Mouse (Mus musculus) hindbrain, embryonic 14.5 days (tissue): ENCODE data around the gene Zfp593. TPM values are rescaled to one million over a fixed set of nuclear protein-coding genes. Genes with fewer than 3 reads are reported as not detected.

Experiments
- ATAC-seq: fragments of 200-750 bp; cut with Nextera tagmentation; 2 replicates; pipeline ENCODE4 v1.8.0; 2017; ENCODE audit warnings: moderate number of reproducible peaks, mild to moderate bottlenecking, moderate TSS enrichment, moderate library complexity; ENCODE audit not compliant: low FRiP score
- DNase-seq: peaks from one replicate; pipeline ENCODE4 v3.0.0-alpha.2; 2015; ENCODE audit warnings: low spot score
- H3K27ac ChIP-seq: fragments of 300-500 bp; sonication (generic); 2 replicates; pipeline ENCODE4 v1.5.1; 2014; ENCODE audit warnings: mild to moderate bottlenecking, moderate library complexity
- H3K27me3 ChIP-seq: fragments of 300-500 bp; sonication (generic); 2 replicates; pipeline ENCODE4 v1.6.1; 2014; ENCODE audit warnings: mild to moderate bottlenecking, low read length, mixed read lengths; ENCODE audit not compliant: control insufficient read depth, insufficient read depth
- H3K36me3 ChIP-seq: fragments of 300-500 bp; sonication (generic); replicated peaks from 2 replicates; pipeline ENCODE4 v1.6.1; 2014; ENCODE audit not compliant: control insufficient read depth, insufficient read depth
- H3K4me1 ChIP-seq: fragments of 300-500 bp; sonication (generic); replicated peaks from 2 replicates; pipeline ENCODE4 v1.6.1; 2014; ENCODE audit warnings: antibody characterized with exemption, low read length, mixed read lengths; ENCODE audit not compliant: control insufficient read depth, insufficient read depth
- H3K4me2 ChIP-seq: fragments of 300-500 bp; sonication (generic); replicated peaks from 2 replicates; pipeline ENCODE4 v1.6.1; 2014; ENCODE audit warnings: mild to moderate bottlenecking, moderate library complexity
- H3K4me3 ChIP-seq: fragments of 300-500 bp; sonication (generic); replicated peaks from 2 replicates; pipeline ENCODE4 v1.5.1; 2014; ENCODE audit warnings: mild to moderate bottlenecking, low read length
- H3K9ac ChIP-seq: fragments of 300-500 bp; sonication (generic); 2 replicates; pipeline ENCODE4 v1.6.1; 2014
- H3K9me3 ChIP-seq: fragments of 300-500 bp; sonication (generic); 2 replicates; pipeline ENCODE4 v1.6.1; 2016; ENCODE audit warnings: low read length; ENCODE audit not compliant: control insufficient read depth
- WGBS: fragments of 180-500 bp; shearing (Covaris S2); extraction: QIAGEN DNeasy Blood & Tissue Kit; methylation state at CpG from one replicate; pipeline ENCODE4 v1.1.7; 2014; 5-methylcytosine and 5-hydroxymethylcytosine counted together
- polyA plus RNA-seq: library from polyadenylated mRNA; unstranded; fragments of >200 nt; fragmentation: Nextera tagmentation; extraction: Ambion mirVana; gene quantifications from 2 replicates; pipeline ENCODE4 v1.2.1, GENCODE M21; 2014

Gene Zfp593
- 12.5 and 14.4 TPM in 2 replicates for polyA plus RNA-seq

GRCm38 (mm10) chr4:134245148-134245843, at the start of gene Zfp593:
TSS of gene Zfp593 (minus strand) at chr4:134245592.
- Histone ChIP-seq H3K4me3 (peak within 1 kb of the TSS; percentile 85), H3K9ac (peak within 1 kb of the TSS; percentile 83), H3K4me2 (peak within 1 kb of the TSS; percentile 98), H3K27me3 (peaks cover 26% of the 10 kb centered on the region), H3K4me1 (peaks cover 27% of the 10 kb centered on the region), H3K27ac (0 out of 2 replicates have a peak within 1 kb of the TSS, but pooled peaks have one; percentile 11), H3K9me3 (no peaks in the 10 kb centered on the region), H3K36me3 (no peaks in the 10 kb centered on the region)
- 0% methylated on average over 60 of the region's 60 CpGs for WGBS
- ATAC-seq (peak; percentile 82), DNase-seq (peak; percentile 97)

GRCm38 (mm10) chr4:134293692-134294163, 48.3 kb upstream of the Zfp593 start:
- DNase-seq (no peak), ATAC-seq (no peak)
- Histone ChIP-seq H3K4me2 (no peak overlapping the region), H3K9ac (no peak overlapping the region), H3K36me3 (no peaks in the 10 kb centered on the region), H3K27me3 (no peaks in the 10 kb centered on the region), H3K4me3 (no peak overlapping the region), H3K9me3 (0 out of 2 replicates have a peak, but pooled peaks cover 3% of the 10 kb centered on the region), H3K27ac (no peak overlapping the region), H3K4me1 (peaks cover 2% of the 10 kb centered on the region)
- 72% methylated on average over 9 of the region's 9 CpGs for WGBS

- Histone ChIP-seq H3K4me1 (peaks cover 8% of the 10 kb centered on the region), H3K27ac (no peak overlapping the region), H3K9me3 (0 out of 2 replicates have a peak, but pooled peaks cover 3% of the 10 kb centered on the region), H3K4me3 (no peak overlapping the region), H3K4me2 (no peak overlapping the region), H3K9ac (no peak overlapping the region), H3K27me3 (no peaks in the 10 kb centered on the region), H3K36me3 (no peaks in the 10 kb centered on the region)
- 69% methylated on average over 18 of the region's 18 CpGs for WGBS
- DNase-seq (no peak), ATAC-seq (no peak)
These were observed 47.8 kb upstream of the Zfp593 start for GRCm38 (mm10) chr4:134293061-134293691.

- DNase-seq, result peak; percentile 86
- Histone ChIP-seq H3K9me3 (0 out of 2 replicates have a peak, but pooled peaks cover 3% of the 10 kb centered on the region), H3K4me2 (no peak overlapping the region), H3K27me3 (no peaks in the 10 kb centered on the region), H3K27ac (no peak overlapping the region), H3K9ac (no peak overlapping the region), H3K4me1 (peaks cover 10% of the 10 kb centered on the region), H3K36me3 (no peaks in the 10 kb centered on the region), H3K4me3 (no peak overlapping the region)
- ATAC-seq, result no peak
- 22% methylated on average over 7 of the region's 7 CpGs for WGBS
These were observed 46.7 kb upstream of the Zfp593 start for GRCm38 (mm10) chr4:134292067-134292466.

GRCm38 (mm10) chr4:134288397-134289256, 43.2 kb upstream of the Zfp593 start:
- H3K4me2 ChIP-seq, result peak overlapping the region; percentile 65
- DNase-seq, result no peak
- peaks cover 9% of the 10 kb centered on the region for H3K36me3 ChIP-seq
- no peak for ATAC-seq
- peaks cover 20% of the 10 kb centered on the region for H3K4me1 ChIP-seq
- no peaks in the 10 kb centered on the region for H3K27me3 ChIP-seq
- H3K27ac ChIP-seq, result peak overlapping the region; percentile 99
- peak overlapping the region; percentile 93 for H3K9ac ChIP-seq
- WGBS, result 44% methylated on average over 11 of the region's 11 CpGs
- H3K9me3 ChIP-seq, result no peaks in the 10 kb centered on the region
- peak overlapping the region; percentile 99 for H3K4me3 ChIP-seq

GRCm38 (mm10) chr4:134287575-134288025, 42.2 kb upstream of the Zfp593 start, which contains the start of gene Pdik1l:
TSS of gene Pdik1l (minus strand) at chr4:134287895.
- peak within 1 kb of the TSS; percentile 89 for H3K4me2 ChIP-seq
- ATAC-seq, result peak; percentile 82
- H3K4me3 ChIP-seq, result peak within 1 kb of the TSS; percentile 99
- peak; percentile 75 for DNase-seq
- H3K27me3 ChIP-seq, result no peaks in the 10 kb centered on the region
- no peaks in the 10 kb centered on the region for H3K9me3 ChIP-seq
- under 1% methylated on average over 41 of the region's 43 CpGs for WGBS
- H3K4me1 ChIP-seq, result peaks cover 20% of the 10 kb centered on the region
- H3K36me3 ChIP-seq, result peaks cover 19% of the 10 kb centered on the region
- H3K27ac ChIP-seq, result peak within 1 kb of the TSS; percentile 99
- peak within 1 kb of the TSS; percentile 93 for H3K9ac ChIP-seq

GRCm38 (mm10) chr4:134287168-134287564, 41.8 kb upstream of the Zfp593 start:
- WGBS, result under 1% methylated on average over 45 of the region's 59 CpGs
- peak overlapping the region; percentile 93 for H3K9ac ChIP-seq
- peak overlapping the region; percentile 99 for H3K4me3 ChIP-seq
- ATAC-seq (peak; percentile 95), DNase-seq (peak; percentile 99)
- H3K36me3 ChIP-seq, result peaks cover 24% of the 10 kb centered on the region
- H3K9me3 ChIP-seq, result no peaks in the 10 kb centered on the region
- no peaks in the 10 kb centered on the region for H3K27me3 ChIP-seq
- peak overlapping the region; percentile 89 for H3K4me2 ChIP-seq
- H3K27ac ChIP-seq, result peak overlapping the region; percentile 99
- H3K4me1 ChIP-seq, result peaks cover 20% of the 10 kb centered on the region

- Histone ChIP-seq H3K27me3 (no peaks in the 10 kb centered on the region), H3K27ac (peak overlapping the region; percentile 99), H3K36me3 (peaks cover 30% of the 10 kb centered on the region), H3K4me3 (peak overlapping the region; percentile 99), H3K9me3 (no peaks in the 10 kb centered on the region), H3K4me2 (peak overlapping the region; percentile 89), H3K9ac (peak overlapping the region; percentile 93), H3K4me1 (peaks cover 20% of the 10 kb centered on the region)
- peak; percentile 66 for ATAC-seq
- DNase-seq, result no peak
- 3% methylated on average over 54 of the region's 59 CpGs for WGBS
These were observed 41.1 kb upstream of the Zfp593 start for GRCm38 (mm10) chr4:134286226-134287167.
